Mouse (Mus musculus): Measurements from ENCODE around the gene Ceacam18. TPM values are rescaled to one million over a fixed set of nuclear protein-coding genes. Genes with fewer than 3 reads are reported as not detected.
A peak's percentile ranks its signal among the peaks of the same experiment; 100 is the strongest.
"Not testable (repeated sequence)": the region's sequence is repeated elsewhere in the genome, so short reads cannot be mapped to it uniquely, and the experiment has no call there.

The Ceacam18 gene
- total RNA-seq, 2 experiments from 2014 or later = not detected

DNA sequence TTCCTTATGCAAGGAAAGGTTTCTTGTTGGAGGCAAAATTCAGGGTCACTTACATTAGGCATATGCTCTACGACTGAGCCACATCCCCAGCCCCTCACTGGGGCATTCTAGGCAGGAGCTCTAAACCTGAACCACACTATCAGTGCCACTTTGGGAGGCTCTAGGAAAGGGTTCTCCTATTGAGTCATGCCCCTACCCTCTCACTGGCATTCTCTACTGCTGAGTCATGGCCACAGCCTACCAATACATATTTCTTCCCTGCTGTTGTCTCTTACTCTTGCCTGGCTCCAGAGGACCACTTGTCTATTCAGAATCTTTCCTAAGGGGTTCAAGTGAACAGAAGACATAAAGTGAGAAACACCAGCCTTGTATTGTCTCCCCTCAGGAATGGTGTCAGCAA lies 28.3 kb downstream of the Ceacam18 start:
- no peak for DNase-seq
- intact Hi-C loops (cut with DNase I) = no loop called here

DNA sequence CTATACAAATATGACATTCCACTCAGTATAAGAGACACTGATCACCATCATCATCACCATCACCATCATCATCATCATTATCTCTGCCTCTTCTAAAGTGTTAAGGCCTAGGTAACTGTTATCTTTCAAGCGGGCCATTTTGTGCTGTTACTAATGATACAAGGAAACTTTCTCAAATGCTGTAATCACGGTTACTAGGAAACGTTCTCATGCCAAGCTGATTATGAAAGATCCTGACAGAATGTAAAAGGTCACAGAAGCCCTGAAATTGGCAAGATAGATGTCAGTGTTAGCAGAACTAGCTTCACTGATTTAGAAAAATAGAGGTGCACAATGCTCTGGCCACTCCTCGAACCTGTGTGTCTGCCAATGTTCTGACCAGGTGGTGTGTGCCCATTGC lies 32.7 kb downstream of the Ceacam18 start:
- DNase-seq; intact Hi-C loops (cut with DNase I): not testable (repeated sequence)

DNA sequence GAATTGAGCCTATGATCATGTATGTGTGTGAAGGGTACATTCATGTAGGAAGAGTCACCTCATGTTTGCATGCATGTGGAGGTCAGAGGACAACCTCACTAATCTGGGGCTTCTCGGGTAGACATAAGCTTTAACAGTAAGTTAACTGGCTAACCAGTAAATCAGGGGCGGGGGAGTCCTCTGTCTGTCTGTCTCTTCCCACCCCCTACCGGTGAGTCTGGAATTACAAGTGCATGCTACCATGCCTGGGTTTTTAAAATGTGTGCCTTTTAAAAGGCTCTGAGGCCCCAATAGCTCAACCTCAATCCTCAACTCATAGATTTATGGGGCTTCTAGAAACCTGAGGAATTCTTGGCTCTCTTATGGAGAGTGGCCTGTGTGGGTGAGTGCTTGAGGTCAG lies 34.1 kb downstream of the Ceacam18 start:
- peak in 1 of 2 experiments; percentile 16 for DNase-seq
- intact Hi-C loops (cut with DNase I) = no loop called here

DNA sequence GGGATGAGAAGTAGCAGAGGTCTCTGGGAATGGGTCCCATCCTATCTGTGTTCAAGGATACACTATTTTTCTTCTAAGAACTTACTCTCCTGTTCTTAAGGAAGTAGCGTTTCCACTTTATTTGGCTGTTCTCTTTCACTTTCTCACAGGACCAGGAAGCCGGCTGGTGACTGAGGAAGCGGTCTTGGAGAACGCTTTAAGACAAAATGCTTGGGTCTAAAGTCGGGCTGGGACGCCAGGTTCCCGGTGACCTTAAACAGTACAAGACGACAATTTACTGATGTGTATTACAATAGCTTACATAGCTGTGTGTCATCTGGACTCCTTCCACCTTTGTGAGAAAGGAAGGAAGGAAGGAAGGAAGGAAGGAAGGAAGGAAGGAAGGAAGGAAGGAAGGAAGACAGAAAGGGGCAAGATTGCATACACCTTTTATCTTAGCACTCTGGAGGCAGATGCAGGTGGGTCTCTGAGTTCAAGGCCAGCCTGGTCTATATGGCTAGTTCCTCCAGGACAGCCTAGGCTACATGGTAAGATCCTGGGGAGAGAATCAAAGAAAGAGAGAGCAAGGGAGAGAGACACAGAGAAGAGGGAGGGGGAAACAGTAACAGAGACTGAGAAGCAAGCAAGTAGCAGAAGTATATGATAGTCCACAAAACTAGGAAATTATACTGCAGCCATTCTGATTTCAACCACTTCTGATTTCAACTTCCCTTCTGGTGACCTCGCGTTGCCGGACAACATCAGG lies 36.7 kb downstream of the Ceacam18 start:
- no peak for DNase-seq
- intact Hi-C loops (cut with DNase I) = loop anchor here (1.0 to 10.0 kb wide), 4 partner anchors 94 to 574 kb away; partner anchors contain the start of genes 1700028J19Rik, 2410002F23Rik and Zfp719

DNA sequence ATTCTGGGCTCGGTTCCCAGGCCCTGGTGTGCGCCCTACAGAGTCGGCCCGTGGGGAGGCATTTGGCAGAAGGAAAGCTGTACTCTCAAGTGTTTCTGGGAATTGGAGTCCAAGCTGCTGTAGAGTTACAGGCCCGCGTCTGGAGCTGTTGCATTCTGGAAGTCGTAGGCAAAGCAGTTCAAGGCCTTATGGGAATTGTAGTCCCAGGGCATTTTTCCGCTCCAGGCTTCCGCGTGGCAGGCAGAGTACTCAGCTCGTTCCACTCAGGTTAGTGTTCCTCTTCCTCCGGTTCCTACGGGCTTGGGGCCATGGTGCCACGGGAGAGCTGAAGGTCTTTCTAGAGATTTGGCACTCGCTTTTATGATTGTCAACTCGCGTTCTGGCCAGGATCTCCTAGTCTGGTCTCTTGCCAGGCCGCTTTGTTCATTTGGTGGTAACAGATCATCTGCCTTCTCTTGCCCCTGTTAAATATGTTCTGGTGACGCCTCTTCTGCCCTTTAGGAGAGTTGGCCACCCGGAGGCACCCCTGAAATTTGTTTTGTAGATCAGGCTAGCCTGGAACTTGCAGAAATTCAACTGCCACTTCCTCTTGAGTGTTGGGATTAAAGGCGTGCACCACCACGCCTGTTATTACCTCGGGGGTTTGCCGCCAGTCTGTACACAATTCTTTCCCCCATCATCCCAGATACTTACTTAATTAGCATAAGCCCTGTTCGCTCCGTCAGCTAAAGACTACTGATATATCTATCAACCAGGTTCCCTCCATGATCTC lies 37.5 kb downstream of the Ceacam18 start, which contains the start of gene Ctu1:
Ctu1 (plus strand) TSS at position 208 of the 772 bp plus-strand sequence.
- intact Hi-C loops (cut with DNase I) = loop anchor here (1.0 to 10.0 kb wide), 4 partner anchors 95 to 573 kb away; partner anchors contain the start of genes 1700028J19Rik, 2410002F23Rik and Zfp719
- peak; percentile 95 for DNase-seq

DNA sequence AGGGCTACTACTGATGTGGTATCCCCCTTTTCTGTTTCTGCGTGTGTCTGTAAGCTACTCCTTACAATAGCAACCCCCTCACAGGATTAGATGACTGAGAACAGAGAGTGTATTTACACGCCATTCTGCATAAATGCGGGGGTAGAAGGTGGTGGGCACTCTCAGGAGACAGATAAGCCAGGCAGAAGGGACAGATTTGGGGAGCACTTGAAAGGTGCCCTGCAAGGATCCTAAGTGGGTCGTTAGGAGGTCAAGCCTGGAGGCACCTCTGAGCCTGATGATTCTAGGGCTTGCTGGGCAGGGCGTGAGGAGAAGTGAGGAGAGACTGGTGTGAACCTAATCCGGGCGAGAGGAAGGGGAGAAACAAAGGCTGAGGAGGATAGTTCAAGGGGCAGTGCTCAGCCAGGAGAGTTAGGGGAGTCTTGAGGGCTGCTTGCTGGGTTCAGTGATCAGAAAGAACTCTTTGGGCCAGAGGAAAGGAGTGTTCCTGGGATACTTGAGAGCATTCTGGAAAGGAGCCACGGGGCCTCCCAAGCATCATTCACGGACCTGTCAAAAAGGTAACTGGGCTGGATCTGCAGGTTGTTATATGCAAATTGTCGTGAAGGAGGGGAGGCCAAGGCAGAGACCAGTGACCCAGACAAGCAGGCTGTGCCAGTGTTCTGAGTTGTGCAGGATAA lies 38.2 kb downstream of the Ceacam18 start:
- intact Hi-C loops (cut with DNase I) = loop anchor here (5.0 to 10.0 kb wide), 3 partner anchors 95 to 572 kb away; partner anchors contain the start of genes 1700028J19Rik, 2410002F23Rik and Zfp719
- no peak for DNase-seq

DNA sequence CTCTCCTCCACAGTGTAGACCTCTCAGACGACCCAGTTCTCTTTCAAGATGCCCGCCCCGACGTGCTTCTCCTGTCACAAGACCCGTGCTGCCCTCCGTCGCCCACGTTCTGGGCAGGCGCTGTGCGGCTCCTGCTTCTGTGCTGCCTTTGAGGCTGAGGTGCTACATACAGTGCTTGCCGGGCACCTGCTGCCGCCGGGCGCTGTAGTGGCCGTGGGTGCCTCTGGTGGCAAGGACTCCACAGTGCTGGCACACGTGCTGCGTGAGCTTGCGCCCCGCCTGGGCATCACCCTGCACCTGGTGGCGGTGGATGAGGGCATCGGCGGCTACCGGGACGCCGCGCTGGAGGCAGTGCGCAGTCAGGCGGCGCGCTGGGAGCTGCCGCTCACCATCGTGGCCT lies 40.6 kb downstream of the Ceacam18 start:
- intact Hi-C loops (cut with DNase I) = loop anchor here (10.0 kb wide), 1 partner anchor 570 kb away; the partner anchor contains the start of genes 1700028J19Rik and 2410002F23Rik
- no peak for DNase-seq

DNA sequence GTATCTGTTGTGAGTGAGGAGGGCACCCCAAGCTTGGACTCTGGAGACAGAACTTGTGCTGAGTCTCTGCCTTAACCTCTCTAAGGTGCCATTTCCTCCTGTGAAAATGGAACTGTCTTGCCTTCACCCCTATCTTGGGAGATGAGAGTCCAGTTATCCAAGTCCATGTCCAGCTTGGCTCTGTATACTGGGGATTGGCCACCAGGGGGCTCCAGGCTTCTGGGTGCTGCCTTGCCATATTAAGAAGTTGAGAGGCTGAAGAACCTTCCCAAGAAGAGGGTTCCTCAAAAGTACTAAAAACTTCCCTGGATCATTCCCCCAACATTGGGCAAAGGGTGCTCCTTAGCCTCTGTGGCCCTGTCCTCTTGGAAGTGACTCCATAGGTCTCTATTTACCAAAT lies 44.0 kb downstream of the Ceacam18 start:
- DNase-seq = peak; percentile 15 to 56
- intact Hi-C loops (cut with DNase I) = loop anchor here (10.0 kb wide), 1 partner anchor 566 kb away; the partner anchor contains the start of genes 1700028J19Rik and 2410002F23Rik

DNA sequence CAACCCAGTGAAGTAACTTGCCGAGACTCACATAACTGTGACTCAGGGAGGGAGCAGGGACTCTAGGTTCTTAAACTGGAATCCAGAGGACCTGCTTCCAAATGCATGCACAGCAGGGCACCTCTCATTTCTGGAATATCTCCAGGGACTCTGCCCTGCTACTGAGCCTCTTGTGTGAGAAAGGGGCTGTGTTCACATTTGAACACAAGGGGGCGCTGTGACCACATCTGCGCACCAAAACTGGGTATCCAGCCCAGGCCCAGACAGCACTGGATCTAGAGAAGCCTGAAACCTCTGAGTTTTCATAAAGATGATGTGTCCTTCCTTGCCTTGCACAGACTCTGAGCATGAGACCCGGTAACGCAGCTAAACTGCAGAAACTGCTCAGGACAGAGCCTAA lies 46.5 kb downstream of the Ceacam18 start:
- intact Hi-C loops (cut with DNase I) = loop anchor here (1.0 kb wide), 2 partner anchors 101 to 213 kb away; no protein-coding TSS in a partner anchor
- peak; percentile 60 to 80 for DNase-seq

DNA sequence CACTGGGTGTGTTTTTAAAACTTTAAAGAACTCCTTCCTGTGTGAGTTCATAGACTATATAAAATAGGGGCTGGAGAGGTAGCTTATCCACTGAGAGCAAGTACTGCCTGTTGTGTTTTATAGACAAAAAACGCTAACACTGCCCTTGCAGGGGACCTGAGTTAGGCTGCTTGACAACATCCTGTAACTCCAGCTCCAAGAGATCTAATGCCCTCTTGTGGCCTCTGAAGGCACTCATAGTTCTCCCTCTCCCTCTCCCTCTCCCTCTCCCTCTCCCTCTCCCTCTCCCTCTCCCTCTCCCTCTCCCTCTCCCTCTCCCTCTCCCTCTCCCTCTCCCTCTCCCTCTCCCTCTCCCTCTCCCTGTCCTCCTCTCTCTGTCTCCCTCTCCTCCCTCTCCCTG lies 48.0 kb downstream of the Ceacam18 start:
- intact Hi-C loops (cut with DNase I); DNase-seq: not testable (repeated sequence)

DNA sequence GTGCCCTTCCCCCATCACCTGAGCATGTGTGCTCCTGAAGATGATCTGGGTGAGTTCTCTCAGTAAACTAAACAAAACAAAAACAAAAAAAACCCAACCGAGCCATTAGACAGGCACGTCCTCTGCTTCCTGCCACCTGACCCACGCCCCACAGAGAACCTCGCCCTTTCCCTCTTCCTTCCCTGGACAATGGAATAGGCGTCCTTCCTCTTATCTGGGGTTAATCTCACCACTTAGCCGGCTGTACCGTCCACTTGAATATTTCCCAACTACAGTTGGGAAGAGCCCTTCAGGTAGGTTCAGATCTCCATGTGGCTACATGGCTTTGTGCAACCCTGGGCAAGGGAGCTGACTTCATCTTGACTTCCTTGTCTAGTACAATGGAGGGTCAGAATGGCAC lies 50.6 kb downstream of the Ceacam18 start:
- DNase-seq = no peak
- intact Hi-C loops (cut with DNase I) = no loop called here

DNA sequence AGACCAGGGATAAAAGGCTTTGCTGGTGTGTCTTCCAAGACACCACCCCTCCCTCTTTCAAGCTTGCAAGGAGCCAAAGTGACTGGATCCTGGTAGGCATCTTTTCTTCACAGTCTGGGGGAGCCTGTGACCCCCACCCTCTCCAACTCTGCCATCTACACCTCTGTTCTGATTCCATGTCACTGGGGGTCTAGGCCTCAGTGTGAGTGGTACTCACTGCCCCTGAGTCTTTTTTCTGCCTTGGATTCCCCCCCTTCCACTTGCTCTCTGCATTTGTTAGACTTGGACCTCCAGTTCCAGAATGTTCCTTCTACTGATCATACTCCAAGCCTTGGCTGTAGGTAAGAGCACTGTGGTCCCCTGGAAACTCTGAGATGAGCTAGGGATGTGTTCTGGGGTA lies 55.6 kb downstream of the Ceacam18 start, which contains the start of gene Klk14:
Klk14 (plus strand) TSS at position 301 of the 400 bp plus-strand sequence.
- no peak for DNase-seq
- intact Hi-C loops (cut with DNase I) = no loop called here

Other genes starting within 250 kb of the Ceacam18 start
- under 1 TPM; 0.14 to 0.20 TPM for gene Siglecg, start 226.5 kb upstream of the Ceacam18 start, total RNA-seq (2021)
- not detected for gene Lim2, start 207.0 kb upstream of the Ceacam18 start, total RNA-seq (2021)
- gene Nkg7, start 197.6 kb upstream of the Ceacam18 start, total RNA-seq (2021) = not detected
- not detected for gene Cldnd2, start 193.9 kb upstream of the Ceacam18 start, total RNA-seq (2021)
- 1,000 to 10,000 TPM; 1,079 to 1,148 TPM for gene Etfb, start 190.6 kb upstream of the Ceacam18 start, total RNA-seq (2021)
- gene Gm45233, start 190.6 kb upstream of the Ceacam18 start, total RNA-seq (2021) = 1 to 10 TPM; 1.7 to 2.1 TPM
- 1 to 10 TPM; 4.4 to 5.0 TPM for gene Vsig10l, start 171.6 kb upstream of the Ceacam18 start, total RNA-seq (2021)
- gene Iglon5, start 144.6 kb upstream of the Ceacam18 start, total RNA-seq (2021) = under 1 TPM; 0.37 to 0.89 TPM
- not detected for gene 4931406B18Rik, start 128.8 kb upstream of the Ceacam18 start, total RNA-seq (2021)
- 1 to 10 TPM; 2.2 to 2.3 TPM for gene Cd33, start 90.3 kb upstream of the Ceacam18 start, total RNA-seq (2021)
- gene Zfp658, start 72.5 kb upstream of the Ceacam18 start, total RNA-seq (2021) = 1 to 10 TPM in 1 of 2 experiments, under 1 TPM in 1; 0.81 to 1.5 TPM
- 1 to 10 TPM; 9.2 to 9.5 TPM for gene Zfp719, start 55.1 kb upstream of the Ceacam18 start, total RNA-seq (2021)
- gene Zfp819, start 27.5 kb upstream of the Ceacam18 start, total RNA-seq (2021) = not detected
- gene Siglece, start 25.5 kb downstream of the Ceacam18 start, total RNA-seq (2021) = under 1 TPM; 0.81 to 0.94 TPM
- 1 to 10 TPM; 4.8 to 5.4 TPM for gene Ctu1, start 37.3 kb downstream of the Ceacam18 start, total RNA-seq (2021)
- gene Klk14, start 55.7 kb downstream of the Ceacam18 start, total RNA-seq (2021) = not detected
- gene Klk13, start 77.9 kb downstream of the Ceacam18 start, total RNA-seq (2021) = not detected
- not detected for gene Klk12, start 134.2 kb downstream of the Ceacam18 start, total RNA-seq (2021)
- not detected for gene Klk11, start 139.9 kb downstream of the Ceacam18 start, total RNA-seq (2021)
- not detected for gene Klk10, start 146.3 kb downstream of the Ceacam18 start, total RNA-seq (2021)
- gene Klk9, start 157.2 kb downstream of the Ceacam18 start, total RNA-seq (2021) = not detected
- gene Klk8, start 162.9 kb downstream of the Ceacam18 start, total RNA-seq (2021) = 10 to 100 TPM; 13.0 to 19.9 TPM
- not detected for gene Klk7, start 176.6 kb downstream of the Ceacam18 start, total RNA-seq (2021)
- gene Klk6, start 189.8 kb downstream of the Ceacam18 start, total RNA-seq (2021) = not detected
- not detected for gene Klk5, start 207.3 kb downstream of the Ceacam18 start, total RNA-seq (2021)
- not detected for gene Klk4, start 246.5 kb downstream of the Ceacam18 start, total RNA-seq (2021)

Data from heart, postnatal 10 days (tissue).